Mouse (Mus musculus): ENCODE results near the gene Cc2d1a.

Gene Cc2d1a

DNA sequence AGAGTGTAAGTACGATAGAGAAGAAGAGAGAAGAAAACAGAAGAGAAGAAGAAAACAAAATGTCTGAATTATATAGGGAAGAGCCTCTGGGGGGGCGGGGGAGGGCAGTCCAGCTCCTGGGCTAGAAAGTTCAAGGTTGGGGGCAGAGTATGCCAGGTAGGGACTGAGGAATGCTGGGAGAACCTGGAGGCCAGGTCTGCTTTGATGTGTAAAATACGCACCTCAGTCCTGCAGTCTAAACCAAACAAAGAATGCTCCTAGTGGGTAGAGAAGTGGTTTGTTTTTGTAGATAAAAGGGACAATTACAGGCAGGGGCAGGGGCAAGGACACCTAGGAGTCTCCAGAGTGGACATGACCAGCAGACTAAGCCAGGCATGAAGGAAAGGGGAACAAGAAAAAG is 29.7 kb upstream of the Cc2d1a start:
- DNase-seq (ENCODE audit: low spot score) = no peak

DNA sequence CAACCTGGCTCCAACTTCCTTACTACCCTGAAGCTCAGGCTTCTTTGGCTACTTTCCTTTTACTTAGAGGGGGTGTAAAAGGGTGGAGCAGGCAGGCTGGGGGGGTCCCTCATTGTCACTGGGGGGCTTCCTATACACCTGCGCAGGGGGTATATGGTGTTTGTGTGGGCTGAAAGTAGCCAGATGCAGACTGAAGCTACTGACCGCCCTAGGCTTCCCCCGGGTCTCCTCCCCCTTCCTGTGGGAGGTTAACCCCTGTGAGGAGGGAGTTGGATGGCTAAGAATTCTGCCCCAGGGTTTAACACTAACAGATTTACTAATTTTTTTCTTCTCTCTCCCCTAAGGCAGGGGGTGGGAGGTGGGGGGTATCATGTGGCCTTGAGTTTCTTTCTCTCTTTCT is 28.8 kb upstream of the Cc2d1a start:
- no peak for DNase-seq (ENCODE audit: low spot score)

DNA sequence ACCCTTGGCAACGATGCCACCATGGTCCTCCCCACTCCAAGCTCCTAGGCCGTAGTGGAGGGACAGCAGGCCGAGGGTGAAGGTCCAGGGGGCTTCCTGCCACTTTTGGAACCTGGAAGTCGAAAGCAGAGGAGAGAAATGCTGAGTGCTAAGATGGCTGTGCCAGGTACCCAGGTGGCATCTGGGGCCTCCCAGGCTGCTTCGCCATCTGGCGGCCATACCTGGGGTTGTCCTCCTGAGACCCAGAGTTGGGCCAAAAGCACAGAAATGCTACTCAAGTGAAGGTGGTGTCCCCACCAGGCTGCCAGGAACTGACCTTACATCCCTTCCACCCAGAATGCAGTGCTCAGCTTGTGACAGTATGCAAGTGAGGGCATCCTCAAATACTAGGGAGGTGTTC is 26.1 kb upstream of the Cc2d1a start:
- DNase-seq (ENCODE audit: low spot score) = no peak

GRCm38 (mm10) chr8:84170096-84170495 is 22.4 kb upstream of the Cc2d1a start:
- no peak for DNase-seq (ENCODE audit: low spot score)

GRCm38 (mm10) chr8:84167696-84168095 is 20.0 kb upstream of the Cc2d1a start:
- DNase-seq (ENCODE audit: low spot score) = no peak

DNA sequence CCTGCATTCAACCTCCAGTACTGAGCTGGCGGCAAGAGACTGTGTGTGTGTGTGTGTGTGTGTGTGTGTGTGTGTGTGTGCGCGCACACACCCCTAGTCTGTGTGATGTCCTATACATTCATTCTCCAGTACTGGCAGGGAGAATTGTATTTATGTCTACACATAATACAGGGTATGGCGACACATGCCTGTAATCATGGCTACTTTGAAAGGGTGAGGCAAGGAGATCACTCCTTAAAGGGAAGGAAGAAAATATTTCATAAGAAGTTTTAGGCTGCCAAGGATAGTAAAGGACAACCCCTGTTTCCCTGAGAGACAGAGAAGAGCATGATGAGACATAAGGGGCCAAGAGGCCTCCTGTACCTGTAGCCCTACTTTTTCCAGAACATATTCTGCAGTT is 9.9 kb upstream of the Cc2d1a start:
- no peak for DNase-seq (ENCODE audit: low spot score)

- no peak for DNase-seq (ENCODE audit: low spot score)
These were observed 1.4 kb upstream of the Cc2d1a start for GRCm38 (mm10) chr8:84149181-84149580.

DNA sequence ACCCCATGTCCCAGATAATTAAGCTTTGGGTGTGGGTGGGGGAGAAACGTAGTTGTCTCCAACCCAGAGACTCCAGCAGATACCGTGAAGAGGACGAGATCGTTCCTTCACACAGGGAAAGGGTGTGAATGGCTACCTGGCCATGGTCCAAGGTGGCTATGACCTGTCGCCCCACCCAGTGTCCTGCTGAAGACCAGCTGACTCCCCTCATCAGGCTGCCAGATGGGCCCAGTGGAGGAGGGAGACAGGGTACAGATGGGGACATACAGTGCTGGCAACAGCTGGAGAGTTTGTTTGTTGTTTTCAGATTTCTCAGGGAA is 755 bp upstream of the Cc2d1a start:
- DNase-seq (ENCODE audit: low spot score) = no peak

DNA sequence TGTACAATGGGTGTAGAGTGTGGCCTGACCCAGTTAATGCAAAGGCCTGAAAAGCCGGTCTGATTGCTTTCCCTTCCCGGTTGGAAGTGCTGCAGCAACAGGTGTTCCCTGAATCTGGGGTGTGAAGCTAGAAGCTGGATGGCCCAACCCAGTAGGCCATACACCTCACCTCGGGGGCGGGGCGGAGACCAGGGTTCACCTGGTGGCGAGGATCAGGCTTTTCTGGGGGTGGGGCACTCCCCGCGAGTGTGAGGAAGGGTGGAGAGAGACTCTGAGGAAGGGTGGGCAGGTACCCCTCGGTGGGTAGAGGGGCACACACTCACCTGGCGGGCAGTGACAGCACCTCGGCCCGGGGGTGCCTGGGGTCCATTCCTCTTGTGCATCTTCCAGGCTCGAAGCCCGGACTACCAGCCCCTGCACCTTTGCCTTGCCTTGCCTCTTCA is 391 bp downstream of the Cc2d1a start:
- DNase-seq (ENCODE audit: low spot score) = peak; percentile 5

DNA sequence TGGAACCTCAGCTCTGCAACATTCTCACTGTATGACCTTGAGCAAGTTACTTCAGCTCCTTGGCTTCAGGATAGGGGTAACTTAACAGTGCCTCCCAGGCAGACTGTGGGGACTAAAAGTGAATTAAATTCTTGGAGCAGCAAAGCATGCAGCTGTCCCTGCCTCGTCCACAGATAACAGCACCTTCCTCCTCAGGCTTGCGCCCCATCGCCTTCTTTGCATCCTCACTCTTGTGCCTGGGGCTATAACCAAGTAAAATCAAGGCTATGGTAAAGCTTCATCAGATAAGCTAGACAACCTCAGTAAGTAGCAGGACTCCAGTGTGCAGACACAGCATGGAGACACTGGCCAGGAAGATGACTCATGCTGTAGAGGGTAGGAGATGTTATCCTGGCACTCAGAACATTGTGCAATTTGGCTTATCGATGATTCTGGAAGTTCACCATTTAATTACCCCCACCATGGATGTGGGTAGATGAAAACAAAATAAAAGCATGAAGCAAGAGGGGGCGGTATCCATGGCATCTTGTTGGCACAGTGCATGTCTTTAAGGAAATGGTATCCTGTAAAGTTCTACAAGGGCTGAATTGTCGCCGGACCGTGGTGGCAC is 3.0 kb downstream of the Cc2d1a start:
- DNase-seq (ENCODE audit: low spot score) = no peak

DNA sequence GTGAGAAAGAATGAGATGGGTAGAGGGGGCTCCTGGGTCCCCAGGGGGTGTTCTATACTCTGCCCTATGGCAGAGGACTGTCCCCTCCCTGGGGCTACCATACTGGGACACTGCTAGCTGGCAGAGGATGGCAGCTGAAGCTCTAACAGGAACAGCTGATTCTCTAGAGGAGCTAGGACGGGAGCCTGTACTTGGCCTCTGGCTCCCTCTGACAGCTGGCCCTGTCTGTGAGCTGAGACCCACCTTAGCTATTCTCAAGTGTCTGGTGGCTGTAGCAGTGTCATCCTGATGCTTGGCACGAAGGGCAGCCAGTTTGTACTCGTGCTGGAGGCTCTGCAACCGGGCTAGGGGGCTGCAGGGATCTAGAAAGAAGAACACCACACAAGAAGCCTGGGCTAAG is 6.9 kb downstream of the Cc2d1a start:
- no peak for DNase-seq (ENCODE audit: low spot score)

GRCm38 (mm10) chr8:84137848-84138247 is 9.9 kb downstream of the Cc2d1a start:
- DNase-seq (ENCODE audit: low spot score) = peak; percentile 20

GRCm38 (mm10) chr8:84132225-84132624 is 15.5 kb downstream of the Cc2d1a start:
- DNase-seq (ENCODE audit: low spot score) = no peak

- no peak for DNase-seq (ENCODE audit: low spot score)
These were observed 16.9 kb downstream of the Cc2d1a start for GRCm38 (mm10) chr8:84130806-84131205.

DNA sequence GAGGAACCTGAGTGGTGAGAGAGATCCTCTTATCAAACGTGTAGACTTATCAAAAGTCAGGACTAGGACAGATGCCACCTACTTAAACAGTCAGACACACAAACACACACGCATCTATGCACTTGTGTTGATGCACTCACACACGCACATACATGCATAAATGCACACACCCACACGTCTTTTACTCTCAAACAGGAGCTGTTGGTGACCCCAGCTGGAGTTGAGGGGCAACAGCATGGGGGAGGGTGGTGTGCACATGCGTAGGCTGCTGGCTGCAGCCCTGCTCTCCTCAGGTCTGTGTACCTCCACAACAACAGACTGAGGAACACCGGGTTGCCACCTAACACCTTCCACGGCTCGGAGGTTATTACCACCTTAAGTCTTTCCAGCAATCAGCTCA is 19.5 kb downstream of the Cc2d1a start:
- DNase-seq (ENCODE audit: low spot score) = no peak

GRCm38 (mm10) chr8:84127202-84127901 is 20.4 kb downstream of the Cc2d1a start:
- DNase-seq (ENCODE audit: low spot score) = no peak

DNA sequence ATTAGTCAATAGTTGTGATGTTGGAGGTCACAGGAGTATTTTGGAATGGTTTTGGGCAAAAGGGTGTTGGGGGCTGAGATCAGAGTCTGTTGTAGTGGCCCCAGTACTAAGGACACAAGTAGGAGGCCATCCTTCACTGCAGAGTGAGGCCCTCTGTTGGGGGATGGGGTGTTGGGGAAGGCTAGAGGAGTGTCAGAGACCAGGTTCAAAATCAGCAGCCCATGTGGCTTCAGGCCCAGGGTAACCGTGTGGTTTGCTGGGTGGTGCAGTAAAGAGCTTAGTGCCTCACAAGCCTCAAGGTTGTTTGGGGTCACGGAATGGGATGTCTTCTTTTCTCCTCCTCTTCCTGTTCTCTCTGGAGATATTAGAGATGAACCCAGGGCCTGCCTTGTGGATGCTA is 21.0 kb downstream of the Cc2d1a start:
- DNase-seq (ENCODE audit: low spot score) = no peak

DNA sequence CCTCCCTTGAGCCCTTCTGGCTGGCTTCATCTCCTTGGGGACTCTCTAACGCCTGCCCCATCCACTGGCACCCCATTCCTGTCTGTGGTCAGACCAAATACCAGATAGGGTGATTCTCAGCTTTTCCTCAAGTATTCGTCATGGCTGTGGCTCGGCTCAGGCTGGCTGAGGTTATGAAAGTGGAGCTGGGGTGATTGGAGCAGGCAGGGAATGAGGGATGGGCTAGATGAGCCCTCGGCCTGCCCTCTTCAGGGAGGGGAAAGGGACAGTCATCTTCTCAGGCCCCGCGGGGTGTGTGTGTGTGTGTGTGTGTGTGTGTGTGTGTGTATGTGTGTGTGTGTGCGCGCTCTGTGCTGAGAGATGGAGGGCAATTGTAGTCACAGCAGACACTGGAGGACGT is 22.1 kb downstream of the Cc2d1a start, which contains the start of gene Podnl1:
Podnl1 (plus strand) TSS at position 334 of the 400 bp plus-strand sequence.
- no peak for DNase-seq (ENCODE audit: low spot score)

DNA sequence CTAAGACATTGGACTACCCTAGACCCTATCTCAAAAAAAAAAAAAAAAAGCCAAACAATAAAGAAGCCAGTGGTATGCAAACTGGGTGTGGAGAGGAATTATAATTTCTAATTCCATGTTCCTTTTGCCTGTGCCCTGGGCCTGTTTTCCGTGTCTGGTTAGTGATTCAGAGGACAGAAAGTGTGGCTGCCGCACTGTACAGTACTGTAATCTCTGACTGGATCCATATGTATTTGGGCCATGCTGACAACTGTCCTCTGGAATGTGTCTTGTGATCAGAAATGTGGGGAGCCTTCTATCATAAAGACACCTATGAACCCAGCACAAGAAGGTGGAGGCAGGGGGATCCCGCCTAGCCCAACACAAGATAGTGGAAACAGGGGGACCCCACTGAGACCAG is 25.6 kb downstream of the Cc2d1a start:
- DNase-seq (ENCODE audit: low spot score) = no peak

DNA sequence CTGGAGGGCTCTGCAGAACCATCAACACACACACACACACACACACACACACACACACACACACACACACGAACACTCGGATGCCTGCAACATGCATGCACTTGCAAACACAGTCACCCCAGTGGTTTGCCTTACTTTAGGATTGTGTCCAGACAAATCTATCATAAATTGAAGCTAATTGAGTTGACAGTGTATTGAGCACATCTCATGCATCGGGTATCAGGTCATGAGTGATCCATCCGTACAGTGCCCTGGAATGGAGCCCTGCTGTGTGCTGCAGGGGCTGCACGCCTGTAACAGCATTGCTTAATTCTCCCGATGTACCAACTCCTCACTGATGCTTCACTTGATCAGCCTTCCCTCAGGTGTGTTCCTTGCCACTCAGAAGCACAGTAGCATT is 32.1 kb downstream of the Cc2d1a start:
- DNase-seq (ENCODE audit: low spot score) = no peak

DNA sequence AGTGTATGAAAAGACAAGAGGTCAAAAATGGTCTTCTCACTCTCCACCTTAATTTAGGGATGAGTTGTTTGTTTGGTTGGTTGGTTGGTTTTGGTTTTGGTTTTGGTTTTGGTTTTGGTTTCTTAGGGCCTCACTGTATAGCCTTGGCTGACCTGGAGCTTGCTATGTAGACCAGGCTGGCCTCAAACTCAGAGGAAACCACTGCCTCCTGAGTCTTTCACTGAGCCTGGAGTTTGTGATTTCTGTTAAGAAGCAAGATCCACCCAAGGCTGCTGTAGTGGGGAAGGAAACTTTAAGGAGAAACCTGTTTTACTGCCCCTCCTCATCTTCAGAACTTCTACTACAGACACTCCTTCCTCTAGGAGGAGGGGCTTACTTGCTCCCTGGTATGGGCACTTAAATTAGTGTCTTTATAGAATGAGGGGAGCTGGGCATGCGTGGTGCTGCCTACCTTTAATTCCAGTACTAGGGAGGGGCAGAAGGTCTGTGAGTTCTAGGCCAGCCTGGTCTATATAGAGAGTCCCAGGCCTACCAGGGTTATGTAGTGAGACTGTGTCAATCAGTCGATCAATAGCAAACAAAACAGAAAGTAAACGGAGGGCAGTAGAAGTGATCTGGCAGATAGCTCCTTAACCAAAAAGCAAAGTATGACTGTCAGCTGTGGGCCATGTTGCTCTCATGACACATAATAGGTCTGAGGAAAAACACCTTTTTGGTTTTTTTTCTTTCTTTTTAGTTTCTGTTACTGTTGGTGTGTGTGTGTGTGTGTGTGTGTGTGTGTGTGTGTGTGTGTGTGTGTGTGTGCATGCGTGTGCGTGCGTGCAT is 41.3 kb downstream of the Cc2d1a start:
- no peak for DNase-seq (ENCODE audit: low spot score)

- DNase-seq (ENCODE audit: low spot score) = no peak
These were observed 42.1 kb downstream of the Cc2d1a start for GRCm38 (mm10) chr8:84105676-84106075.
